Mouse (Mus musculus): ENCODE data around the gene Dync2li1.

The Dync2li1 gene

DNA sequence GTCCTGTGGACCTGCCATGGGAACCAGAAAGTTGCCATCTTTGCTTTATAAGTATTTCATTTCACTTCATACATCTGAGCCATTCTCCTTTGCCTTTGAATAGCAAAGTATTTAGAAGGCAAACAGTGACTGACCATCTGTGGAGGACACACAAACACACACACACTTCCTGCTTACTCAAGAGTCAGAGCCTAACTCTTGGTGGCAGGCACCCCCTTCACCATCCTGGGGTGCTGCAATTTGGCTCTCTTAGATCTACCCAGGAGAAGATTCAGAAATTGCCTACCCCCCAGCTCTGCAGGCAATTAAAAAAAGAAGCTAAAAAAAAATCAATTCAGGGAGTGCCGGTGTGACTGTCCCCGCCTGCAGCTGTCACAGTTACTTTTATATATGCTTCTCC is 20.2 kb downstream of the Dync2li1 start:
- no peak for DNase-seq (ENCODE audit: low spot score)

DNA sequence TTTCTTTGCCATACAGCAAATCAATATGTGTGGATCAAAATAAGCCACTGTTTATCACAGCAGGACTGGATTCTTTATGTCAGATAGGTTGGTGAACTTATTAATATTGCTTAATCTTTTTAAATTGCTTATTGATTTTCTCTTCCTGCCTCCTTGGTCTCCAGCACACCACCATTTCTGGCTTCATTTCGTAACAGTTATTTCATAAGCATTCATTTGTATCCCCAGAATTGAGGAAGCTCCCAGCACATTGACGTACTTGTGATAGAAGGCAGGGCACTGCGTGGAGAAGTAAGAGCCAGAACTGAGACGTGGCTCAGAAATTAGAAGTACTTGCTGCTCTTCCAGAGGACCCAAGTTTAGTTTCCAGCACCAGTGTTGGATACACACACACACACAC is 21.3 kb downstream of the Dync2li1 start:
- no peak for DNase-seq (ENCODE audit: low spot score)

DNA sequence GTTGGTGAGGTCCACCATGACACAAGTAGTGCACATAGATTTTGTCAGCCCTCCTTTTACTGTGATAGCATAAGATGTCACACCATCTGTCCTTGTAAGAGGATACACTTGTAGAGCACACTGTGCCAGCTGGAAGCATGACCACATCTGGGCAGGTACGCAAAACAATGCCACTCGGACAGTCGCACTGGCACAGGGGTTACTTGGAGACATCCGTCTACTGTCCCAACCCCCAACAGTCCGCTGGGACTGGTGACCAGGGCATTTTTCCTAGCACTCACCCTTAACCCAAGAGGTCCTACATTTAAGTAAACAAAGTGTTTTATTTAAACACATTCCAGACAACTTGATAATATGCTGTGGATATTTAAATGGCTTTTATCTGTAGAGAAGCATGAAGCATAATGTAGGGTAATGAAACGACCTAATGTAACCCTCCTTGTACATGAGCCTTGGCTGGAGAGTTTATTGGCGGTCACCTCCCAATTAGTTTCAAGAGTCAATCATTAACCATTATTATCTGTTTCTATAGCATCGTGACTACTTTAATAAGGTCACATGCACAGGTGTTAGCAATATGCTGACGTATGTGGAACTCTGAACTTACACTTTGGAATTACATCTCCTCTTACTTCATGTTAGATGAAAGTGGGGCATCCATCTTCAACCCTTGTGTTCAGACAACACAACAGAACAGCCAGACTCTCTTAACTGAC is 24.2 kb downstream of the Dync2li1 start:
- no peak for DNase-seq (ENCODE audit: low spot score)

DNA sequence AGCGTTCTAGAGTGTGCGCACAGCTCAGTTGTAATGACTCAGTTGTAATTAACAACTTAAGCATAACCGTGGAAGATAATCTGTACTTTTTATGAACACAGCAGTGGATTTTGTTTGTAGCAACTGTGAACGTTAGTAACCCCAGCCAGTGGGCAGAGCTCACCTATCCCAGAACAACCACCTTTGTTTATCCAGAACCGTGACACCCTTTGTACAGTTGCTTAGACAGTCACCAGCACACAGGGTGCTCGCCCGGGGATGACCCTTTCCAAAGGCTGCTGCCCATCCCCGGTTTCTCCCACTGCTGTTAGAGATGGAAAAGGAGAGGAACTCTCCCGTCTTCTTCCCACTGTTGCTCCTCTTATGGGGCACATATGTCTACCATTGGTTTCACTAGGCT is 27.2 kb downstream of the Dync2li1 start:
- no peak for DNase-seq (ENCODE audit: low spot score)

DNA sequence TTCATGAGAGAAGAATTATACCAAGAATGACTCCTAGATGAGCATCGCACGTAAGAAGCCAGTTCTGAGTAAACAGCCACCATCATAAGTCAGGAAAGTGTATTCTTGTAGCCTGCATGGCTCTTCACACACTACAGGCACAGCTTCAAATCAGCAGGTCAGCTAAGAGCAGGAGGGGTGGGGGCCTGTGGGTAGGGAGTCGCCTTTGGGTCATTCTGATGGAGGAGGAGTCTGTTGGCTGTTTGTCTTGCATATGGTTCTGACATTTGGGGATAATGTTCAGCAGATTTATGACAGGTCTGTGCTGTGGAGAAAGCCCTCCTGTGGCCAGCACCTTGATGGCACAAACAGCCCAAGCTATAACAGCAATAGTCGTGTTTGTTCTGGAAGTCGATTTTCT is 29.9 kb downstream of the Dync2li1 start:
- DNase-seq (ENCODE audit: low spot score): no peak

DNA sequence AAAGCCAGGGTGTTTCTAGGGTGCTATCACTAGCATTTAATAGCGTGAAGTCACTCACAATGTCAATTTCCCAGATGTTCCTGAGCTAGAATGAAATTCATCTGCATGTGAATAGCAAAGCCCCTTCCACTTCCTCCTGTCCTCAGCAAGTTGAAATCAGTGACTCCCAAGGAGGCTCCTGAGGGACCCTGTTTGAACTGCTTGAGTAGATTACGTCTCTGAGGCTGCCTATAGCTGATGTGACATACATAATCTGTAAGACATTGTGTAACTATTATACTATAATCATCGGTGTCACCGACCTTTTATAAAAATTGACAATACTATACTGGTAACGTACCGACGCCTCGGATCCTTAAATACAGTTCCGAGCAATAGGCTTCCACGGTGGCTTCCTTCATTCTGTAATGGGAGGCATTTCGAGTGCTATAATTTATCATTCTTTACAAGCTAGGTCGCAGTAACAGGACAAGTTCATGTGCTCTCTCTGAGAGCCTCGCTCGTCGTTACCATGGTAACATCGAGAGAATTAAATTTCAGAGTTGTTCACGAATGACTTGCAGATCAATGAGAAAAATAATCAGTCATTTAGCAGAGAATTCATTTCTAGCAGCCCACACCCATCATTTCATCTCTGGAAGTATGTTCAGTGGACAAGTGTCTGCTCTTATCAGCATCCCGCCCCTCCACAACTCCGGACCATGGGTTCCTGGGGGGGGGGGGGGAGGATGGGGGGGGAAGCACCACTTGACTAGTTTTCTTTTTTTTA is 30.5 kb downstream of the Dync2li1 start:
- no peak for DNase-seq (ENCODE audit: low spot score)

DNA sequence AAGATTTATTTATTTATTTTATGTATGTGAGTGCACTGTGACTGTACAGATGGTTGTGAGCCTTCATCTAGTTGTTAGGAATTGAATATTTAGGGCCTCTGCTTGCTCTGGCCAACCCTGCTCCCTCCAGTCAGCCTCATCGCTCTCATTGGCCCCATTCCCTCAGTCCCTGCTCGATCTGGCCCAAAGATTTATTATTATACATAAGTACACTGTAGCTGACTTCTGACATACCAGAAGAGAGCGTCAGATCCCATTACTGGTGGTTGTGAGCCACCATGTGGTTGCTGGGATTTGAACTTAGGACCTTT is 31.1 kb downstream of the Dync2li1 start:
- DNase-seq (ENCODE audit: low spot score): no peak

DNA sequence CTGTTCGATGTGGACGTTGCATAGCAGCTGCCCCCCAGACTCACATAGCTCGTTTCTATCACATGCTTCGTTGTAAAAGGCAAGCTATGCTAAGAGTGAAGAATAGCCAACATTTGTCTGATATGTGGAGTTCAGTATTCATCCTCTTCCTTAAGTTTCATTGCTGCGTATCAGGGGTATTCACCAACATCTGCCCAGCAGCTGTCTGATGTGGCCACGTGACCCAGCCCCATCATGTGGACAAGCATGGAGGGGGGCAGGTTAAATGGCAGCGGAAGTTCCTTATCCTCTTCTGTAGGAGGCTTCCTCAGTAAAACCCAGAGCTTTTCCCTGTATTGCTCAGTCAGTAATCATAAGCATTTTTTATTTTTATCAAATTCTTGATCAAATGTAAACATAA is 31.5 kb downstream of the Dync2li1 start:
- DNase-seq (ENCODE audit: low spot score): no peak

DNA sequence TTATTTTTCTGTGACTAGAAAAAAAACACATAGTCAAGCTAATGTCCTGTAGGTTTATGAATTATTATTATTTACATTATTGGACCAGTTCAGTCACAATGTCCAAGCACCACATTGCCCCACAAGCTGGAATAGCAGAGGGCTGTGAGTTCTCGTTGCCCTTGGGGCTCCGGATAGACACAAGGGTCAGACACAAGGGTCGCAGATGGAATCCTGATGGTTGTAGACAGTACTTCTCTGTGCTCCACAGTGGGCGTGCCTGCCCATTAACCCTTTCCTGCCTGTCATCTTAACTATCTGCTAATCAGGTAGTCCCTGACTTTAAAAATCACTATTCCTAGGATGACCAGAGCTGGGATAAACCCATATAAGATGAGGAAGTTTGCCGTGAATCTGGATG is 31.9 kb downstream of the Dync2li1 start:
- no peak for DNase-seq (ENCODE audit: low spot score)

DNA sequence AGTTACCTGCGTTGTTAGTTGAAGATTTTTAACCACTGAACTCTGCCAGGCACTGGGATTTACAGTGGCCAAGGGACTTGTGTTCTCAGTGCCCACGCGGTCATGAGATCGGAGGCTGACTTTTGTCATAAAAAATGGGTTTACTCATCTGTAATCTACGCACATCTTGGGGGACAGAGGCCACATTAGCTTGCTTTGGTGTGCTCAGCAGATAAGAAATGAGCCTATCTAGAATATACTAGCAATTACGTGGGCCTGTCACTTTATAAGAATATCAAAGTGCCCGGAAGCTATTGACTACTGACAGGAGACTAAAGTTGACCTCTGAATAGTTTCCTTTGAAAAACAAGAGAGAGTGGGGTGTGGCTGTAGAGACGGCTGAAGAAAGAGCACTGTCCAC is 32.7 kb downstream of the Dync2li1 start:
- no peak for DNase-seq (ENCODE audit: low spot score)

DNA sequence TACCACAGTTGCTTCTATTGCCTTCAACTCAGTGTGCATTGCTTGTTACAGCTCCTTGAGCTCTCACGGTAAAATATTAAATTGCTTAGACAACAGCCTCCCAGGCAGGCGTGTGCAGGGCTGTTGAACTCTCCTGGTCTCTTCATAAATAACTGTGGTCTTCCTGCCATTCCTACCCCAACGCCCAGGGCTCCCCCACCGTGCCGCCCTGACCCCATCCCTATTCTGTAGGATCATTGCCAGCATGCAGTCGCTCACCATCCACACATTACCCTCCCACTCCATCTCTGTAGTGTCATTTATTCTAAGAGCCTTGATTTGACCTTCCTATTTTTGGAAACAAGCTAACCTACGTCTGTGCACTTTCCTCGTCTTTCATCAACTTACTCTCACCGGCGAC is 38.8 kb downstream of the Dync2li1 start:
- no peak for DNase-seq (ENCODE audit: low spot score)

DNA sequence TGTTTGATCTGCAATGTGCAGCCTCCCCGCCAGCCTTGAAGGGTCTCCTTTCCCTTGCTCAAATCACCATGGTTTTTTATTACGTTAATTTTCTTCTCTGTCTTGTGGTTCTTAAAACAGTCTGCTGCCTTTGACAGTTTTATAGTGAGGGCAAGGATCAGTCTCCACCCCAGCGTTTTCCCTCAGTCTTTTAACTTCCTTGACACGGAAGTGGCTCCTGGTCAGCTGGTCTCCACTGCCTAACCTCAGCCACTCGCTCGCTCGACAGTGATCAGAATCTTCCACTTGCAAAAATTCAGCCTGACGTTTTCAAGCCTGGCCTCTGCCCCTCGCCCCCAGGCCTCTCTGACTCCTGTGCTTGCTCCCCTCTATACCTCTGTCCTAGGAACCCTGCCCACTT is 39.4 kb downstream of the Dync2li1 start:
- DNase-seq (ENCODE audit: low spot score): no peak

DNA sequence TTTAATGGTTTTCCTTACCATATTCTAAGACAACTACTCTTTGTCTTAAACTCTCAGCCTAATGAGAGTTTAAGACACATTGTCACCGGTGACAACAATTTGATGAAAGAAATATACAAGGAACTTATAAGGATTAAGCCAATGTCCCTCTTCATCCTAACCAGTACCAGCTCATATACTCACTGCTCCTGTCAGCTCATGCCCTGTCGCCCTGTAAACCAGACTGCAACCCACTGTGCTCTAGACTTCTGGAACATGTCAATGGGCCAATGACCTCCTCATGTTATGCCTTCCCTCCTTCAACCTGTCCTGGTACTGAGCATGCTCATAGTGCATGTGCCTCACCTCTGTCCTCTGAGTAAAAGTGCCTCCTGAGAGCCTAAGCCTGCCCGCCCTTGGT is 41.6 kb downstream of the Dync2li1 start:
- DNase-seq (ENCODE audit: low spot score): no peak

DNA sequence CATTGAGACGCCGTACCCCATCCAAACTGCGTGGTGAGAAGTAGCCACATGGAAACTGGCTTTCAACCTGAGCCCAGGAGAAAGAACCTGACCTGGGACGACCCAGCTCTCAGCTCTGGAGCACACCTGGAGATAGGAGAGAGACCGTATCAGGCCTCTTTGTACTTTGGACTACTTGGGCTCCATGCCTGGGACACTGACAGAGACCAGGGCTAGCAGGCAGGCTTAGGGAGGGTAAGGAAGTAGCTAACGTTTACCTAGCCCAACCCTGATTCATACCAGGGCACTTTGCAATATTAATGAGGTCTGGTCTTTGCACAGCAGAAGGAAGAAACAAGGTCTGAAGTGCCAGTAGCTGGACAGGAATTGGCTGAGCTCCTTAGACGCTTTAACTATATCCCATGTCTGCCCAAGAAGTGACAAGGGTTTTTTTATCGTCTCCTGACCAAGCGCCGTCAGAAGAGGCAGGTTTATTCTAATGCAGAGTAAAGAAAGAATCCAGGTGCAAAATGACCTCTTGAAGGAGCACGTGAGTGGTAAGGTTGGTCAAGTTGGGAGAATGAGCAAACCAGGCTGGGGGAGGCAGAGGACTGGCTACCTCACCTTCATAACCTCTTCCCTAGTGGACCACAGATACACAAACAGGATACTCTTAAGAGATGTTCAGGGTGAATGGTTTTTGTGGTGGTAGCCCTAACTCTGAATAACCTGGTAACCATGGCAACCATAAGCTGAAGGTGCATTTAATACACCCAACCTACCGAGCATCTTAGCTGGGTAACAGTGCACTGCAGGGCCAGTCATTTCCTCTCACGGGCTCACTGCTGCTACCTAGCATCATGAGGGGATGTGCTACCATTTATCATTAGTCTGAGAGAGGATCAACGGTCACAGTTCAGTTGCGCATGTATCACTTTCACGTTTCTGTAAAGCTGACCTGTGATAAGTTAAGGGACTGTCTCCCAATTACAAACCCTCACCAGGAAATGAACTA is 46.4 kb downstream of the Dync2li1 start:
- no peak for DNase-seq (ENCODE audit: low spot score)

DNA sequence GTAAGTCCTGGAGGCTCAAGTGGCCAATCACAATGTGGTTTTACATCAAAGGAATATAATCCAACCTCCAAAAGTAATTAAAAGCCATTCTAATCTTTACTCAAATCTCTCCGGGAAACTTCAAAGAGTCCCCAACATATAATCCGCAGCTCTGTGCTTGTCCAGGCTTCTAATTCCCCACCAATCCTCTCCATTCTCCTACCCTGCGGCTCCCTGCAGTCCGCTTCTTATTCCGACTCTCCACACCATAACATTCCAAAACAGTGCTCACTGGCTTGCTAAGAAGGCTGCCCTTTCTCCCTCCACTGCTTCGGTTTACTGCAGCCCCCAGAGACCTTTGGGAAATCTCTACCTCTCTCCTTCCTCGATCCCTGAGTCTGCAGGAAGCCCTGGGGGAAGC is 47.8 kb downstream of the Dync2li1 start:
- DNase-seq (ENCODE audit: low spot score): no peak

DNA sequence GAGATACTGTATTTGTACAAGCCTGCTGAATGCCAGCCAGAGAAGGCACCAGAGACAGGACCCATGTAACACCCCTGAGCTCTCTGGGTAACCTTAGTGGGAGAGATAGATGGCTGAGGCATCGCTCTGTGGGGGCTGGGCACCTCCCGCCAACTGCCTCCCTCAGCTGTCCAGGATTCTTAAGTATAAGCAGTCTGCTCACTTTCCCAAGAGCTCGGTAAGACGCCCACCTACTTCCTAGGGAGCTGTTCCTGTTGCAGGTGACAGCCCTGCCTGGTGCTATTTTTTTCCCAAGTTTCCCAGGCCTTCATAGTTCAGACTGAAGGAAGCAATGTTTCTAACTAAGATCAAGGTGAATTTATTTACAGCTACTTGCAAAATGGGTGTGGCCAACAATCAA is 48.9 kb downstream of the Dync2li1 start:
- DNase-seq (ENCODE audit: low spot score): peak; percentile 28

DNA sequence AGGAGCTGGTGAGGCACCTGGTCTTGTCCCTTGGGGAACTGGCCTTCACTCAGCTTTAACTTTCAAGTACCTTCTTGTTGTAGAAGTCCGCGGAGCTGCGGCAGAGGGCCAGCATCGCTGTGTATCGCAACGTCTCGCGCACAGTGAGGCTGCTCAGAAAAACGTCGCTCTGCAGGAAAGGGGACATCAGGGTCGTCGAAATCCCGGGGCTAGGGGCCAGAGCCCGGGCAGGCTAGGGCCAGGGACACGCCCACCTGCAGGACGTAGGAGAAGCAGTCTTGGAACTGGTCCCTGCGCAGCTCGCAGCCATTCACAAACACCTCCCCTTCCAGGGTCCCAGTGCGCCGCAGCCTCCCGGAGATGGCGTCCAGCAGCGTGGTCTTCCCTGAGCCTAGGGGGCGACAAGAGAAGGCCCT is 49.7 kb downstream of the Dync2li1 start, which contains the start of gene Abcg8:
Gene Abcg8 (plus strand): TSS at position 352 of the 416 bp plus-strand sequence.
- DNase-seq (ENCODE audit: low spot score): no peak

DNA sequence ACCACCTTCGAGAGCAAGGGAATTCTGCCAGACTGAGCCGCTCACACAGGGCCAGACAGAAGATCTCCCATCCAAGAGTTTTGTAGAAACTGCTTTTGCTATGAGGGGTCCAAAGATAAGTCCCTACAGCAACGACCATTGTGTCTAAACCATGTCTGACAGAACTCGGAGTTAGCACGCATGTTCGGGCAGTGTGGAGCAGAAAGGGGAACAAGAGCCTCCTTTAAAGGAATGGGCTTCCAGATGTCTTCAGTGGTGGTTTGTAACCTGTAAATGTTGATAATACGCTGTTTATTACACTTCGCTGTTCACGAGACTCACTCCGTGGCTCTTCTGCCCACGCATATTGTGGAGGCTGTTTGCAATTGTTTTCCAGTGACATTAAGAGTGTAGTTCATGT is 51.3 kb downstream of the Dync2li1 start:
- DNase-seq (ENCODE audit: low spot score): no peak

DNA sequence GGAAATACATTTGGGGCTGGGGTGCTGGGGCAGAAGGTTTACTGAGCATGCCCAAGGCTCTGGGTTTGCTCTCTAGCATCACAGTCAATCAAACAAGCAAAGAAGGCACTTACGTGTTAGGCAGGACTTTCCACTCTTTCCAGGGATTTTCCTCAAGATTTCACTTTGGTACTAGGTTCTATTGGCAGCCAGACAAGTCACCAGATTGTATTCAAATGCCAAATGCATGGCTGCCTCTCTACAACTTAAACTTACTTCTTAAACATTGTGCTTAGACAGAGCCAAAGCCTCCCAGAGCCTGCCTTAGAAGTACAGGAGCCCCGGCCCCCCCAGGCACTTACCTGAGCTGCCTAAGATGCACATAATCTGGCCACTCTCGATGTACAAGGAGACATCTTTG is 55.4 kb downstream of the Dync2li1 start:
- DNase-seq (ENCODE audit: low spot score): no peak

DNA sequence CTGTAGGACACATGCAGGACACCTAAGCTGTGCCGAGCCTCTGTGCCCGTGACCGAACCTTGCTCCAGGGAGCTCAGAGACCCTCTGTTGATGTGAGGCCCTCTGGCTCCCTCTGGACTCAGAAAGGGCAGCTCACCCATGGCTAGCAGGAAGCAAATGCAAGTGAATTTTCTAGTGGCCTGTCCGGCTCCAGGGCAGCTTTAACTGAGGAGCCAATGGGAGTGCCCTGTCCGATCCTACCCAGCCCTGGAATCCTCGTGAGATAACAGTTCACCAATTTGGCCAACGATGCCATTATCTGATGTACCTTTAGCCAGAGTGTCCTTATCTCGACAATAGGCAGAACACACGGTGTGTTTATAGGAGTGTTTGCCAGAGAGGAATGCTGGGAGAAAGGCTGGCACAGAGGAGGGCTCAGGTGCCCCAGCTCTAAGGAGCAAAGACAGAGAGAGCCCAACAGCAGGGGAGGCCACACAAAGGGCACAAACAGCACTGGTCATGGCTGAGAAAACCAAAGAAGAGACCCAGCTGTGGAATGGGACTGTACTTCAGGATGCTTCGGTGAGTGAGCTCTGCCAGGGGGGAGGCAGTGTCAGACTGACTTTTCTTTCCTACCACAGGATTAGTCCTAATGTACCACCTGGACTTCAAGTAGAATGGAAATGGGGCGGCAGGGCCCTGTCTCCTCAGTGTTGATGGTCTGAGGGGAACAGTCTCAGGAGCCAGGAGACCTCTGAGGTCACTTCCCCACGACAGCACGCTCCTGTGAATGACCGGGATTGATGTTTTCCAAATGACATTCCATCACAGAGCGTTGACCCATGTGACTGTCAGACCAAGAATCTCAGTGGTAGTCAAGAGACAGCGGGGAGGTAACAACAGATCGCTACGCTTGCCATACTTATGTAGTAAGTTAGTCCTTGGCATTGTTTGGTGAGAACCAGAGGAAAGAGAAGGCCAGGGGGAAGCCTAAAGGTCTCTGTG is 56.7 kb downstream of the Dync2li1 start, which contains the start of gene Abcg5:
Gene Abcg5 (minus strand): TSS at position 278 of the 984 bp plus-strand sequence.
- DNase-seq (ENCODE audit: low spot score): no peak

DNA sequence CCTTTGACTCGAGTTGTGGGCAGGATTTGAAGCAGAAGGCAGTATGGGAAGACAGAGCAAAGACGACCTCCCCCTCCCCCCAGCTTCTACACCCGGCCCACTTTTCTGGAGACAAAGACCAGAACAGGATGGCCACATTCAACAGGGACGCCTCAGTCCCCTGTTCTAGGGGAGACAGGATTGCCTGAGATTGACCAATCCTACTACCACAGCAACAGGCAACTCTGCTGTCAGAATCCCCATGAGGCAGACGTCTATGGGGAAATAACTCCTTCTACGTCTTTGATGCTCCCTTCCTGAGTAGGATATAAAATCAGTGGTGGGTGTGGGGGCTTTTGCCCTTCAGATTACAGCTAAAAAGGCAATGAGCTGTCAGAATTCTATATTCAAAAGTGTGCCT is 58.0 kb downstream of the Dync2li1 start:
- DNase-seq (ENCODE audit: low spot score): no peak

All from left cerebral cortex, adult 11 months (tissue).